Comparison of ENCODE assay signal across 31 mouse cellular contexts in the genomic region with DNA sequence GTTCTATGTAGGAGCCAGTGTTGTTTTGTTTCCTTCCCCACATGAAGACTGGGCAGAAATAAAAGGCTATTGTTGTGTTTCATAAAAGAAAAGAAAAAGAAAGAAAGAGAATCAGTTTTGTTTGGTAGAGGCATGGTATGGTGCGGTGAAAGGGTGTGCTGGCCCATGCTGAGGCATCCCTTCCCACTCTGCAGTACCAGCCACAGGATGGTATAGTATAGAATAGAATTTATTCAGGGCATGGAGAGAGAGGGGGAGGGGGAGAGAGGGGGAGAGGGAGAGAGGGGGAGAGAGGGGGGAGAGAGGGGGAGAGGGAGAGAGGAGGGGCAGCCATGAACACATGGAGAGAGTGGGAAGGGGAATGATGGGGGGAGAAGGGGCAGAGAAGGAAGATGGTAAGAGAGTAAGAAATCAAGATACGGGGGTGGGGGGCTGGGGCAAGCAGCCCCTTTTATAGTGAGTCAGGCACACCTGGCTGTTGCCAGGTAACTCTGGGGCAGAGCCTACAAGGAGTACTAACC.
DNase-seq lines count a peak whose midpoint lies in the region; ATAC-seq and TF ChIP-seq lines count a peak whose summit lies in the region.
"Had no signal": no experiment of that assay in that cellular context is flagged by ENCODE, and none has a peak within 500 bp of the region (broad histone marks: within the 10 kb centered on the region; RNA-seq: fewer than 3 reads in every experiment).

No protein-coding gene starts in this region.

- no peak overlapping the region for H3K4me3 ChIP-seq in embryonic facial prominence, embryonic 11.5 days (ENCODE audit: low read depth, low read length)
- no peak overlapping the region for H3K4me3 ChIP-seq in embryonic facial prominence, embryonic 10.5 days
- no peak overlapping the region for H3K4me3 ChIP-seq in midbrain, embryonic 11.5 days (ENCODE audit: low read depth, low read length)
- no peak overlapping the region for H3K4me3 ChIP-seq in midbrain, embryonic 16.5 days (ENCODE audit: low read depth, low read length)
- H3K4me3 ChIP-seq in forebrain, embryonic 16.5 days (replicated peaks; ENCODE audit: low read length): no peak overlapping the region
- H3K4me3 ChIP-seq: embryonic facial prominence, embryonic 12.5 days; heart, adult 2 months; heart, embryonic 13.5 days; intestine, embryonic 15.5 days; limb, embryonic 10.5 days; limb, embryonic 15.5 days; liver, embryonic 13.5 days; megakaryocyte, embryonic 14.5 days had no signal

- no peak for DNase-seq in embryonic facial prominence, embryonic 11.5 days (ENCODE audit: low spot score)
- no peak for DNase-seq in embryonic facial prominence, embryonic 10.5 days (ENCODE audit: low spot score)
- DNase-seq in midbrain, embryonic 11.5 days (ENCODE audit: low spot score, missing footprints): peak; percentile 67
- peak; percentile 46 for DNase-seq in brain, embryonic 14.5 days (ENCODE audit: low read depth)
- no peak for DNase-seq in layer of hippocampus, postnatal 10 days (ENCODE audit: low spot score in 2 of 2)
- DNase-seq in left cerebral cortex, postnatal 14 days (ENCODE audit: low spot score in 2 of 2): no peak
- DNase-seq: adrenal gland, adult 8-10 months; cerebellum, adult 8-10 months; cerebellum, postnatal 25 days; heart, adult 2 months; heart, postnatal 10 days; kidney, adult 2 months; kidney, postnatal 4 days; layer of hippocampus, postnatal 36 days; liver, embryonic 13.5 days; lung, adult 18-20 months; lung, postnatal 4 days; right cerebral cortex, adult 18-20 months; thymus, adult 2 months; thymus, postnatal 36 days had no signal

- 75% methylated on average over 2 of the region's 2 CpGs for WGBS in embryonic facial prominence, embryonic 11.5 days
- WGBS in embryonic facial prominence, embryonic 10.5 days: 80% methylated on average over 2 of the region's 2 CpGs
- WGBS in midbrain, embryonic 11.5 days: 53% methylated on average over 2 of the region's 2 CpGs
- WGBS in midbrain, embryonic 16.5 days: 56% methylated on average over 2 of the region's 2 CpGs
- WGBS in forebrain, embryonic 16.5 days: 31% methylated on average over 2 of the region's 2 CpGs

- intact Hi-C loops in left cerebral cortex, postnatal 14 days (cut with DNase I): no loop called here

- no peaks in the 10 kb centered on the region for H3K4me1 ChIP-seq in embryonic facial prominence, embryonic 11.5 days (ENCODE audit: control insufficient read depth, insufficient read depth, low read length)
- H3K4me1 ChIP-seq in embryonic facial prominence, embryonic 10.5 days: no peaks in the 10 kb centered on the region
- no peaks in the 10 kb centered on the region for H3K4me1 ChIP-seq in midbrain, embryonic 11.5 days (ENCODE audit: control insufficient read depth, insufficient read depth, low read length)
- H3K4me1 ChIP-seq in midbrain, embryonic 16.5 days (ENCODE audit: control insufficient read depth, insufficient read depth, low read length): no peaks in the 10 kb centered on the region
- H3K4me1 ChIP-seq in forebrain, embryonic 16.5 days (replicated peaks; ENCODE audit: control insufficient read depth, insufficient read depth, low read length): peaks cover 7% of the 10 kb centered on the region
- H3K4me1 ChIP-seq: embryonic facial prominence, embryonic 12.5 days; heart, embryonic 13.5 days; intestine, embryonic 15.5 days; limb, embryonic 15.5 days; liver, embryonic 13.5 days; megakaryocyte, embryonic 14.5 days had no signal

- H3K9ac ChIP-seq in embryonic facial prominence, embryonic 11.5 days (replicated peaks; ENCODE audit: low read length): no peak overlapping the region
- H3K9ac ChIP-seq in midbrain, embryonic 11.5 days (ENCODE audit: low read length): no peak overlapping the region
- no peak overlapping the region for H3K9ac ChIP-seq in midbrain, embryonic 16.5 days (ENCODE audit: low read depth, low read length)
- no peak overlapping the region for H3K9ac ChIP-seq in forebrain, embryonic 16.5 days (replicated peaks; ENCODE audit: low read depth, low read length)
- H3K9ac ChIP-seq: embryonic facial prominence, embryonic 12.5 days; heart, embryonic 13.5 days; intestine, embryonic 15.5 days; limb, embryonic 15.5 days; liver, embryonic 13.5 days had no signal

- no peak for TF ChIP-seq POLR2A in brain, embryonic 14.5 days (IDR thresholded peaks at IDR 0.05; ENCODE audit: borderline replicate concordance, extremely low read depth, insufficient read depth, insufficient read length, poor library complexity, severe bottlenecking)

- H3K27ac ChIP-seq in embryonic facial prominence, embryonic 11.5 days (replicated peaks; ENCODE audit: low read depth, low read length): no peak overlapping the region
- H3K27ac ChIP-seq in embryonic facial prominence, embryonic 10.5 days (replicated peaks): no peak overlapping the region
- H3K27ac ChIP-seq in midbrain, embryonic 11.5 days (ENCODE audit: low read depth, low read length): no peak overlapping the region
- H3K27ac ChIP-seq in midbrain, embryonic 16.5 days (ENCODE audit: low read length): no peak overlapping the region
- H3K27ac ChIP-seq in forebrain, embryonic 16.5 days (ENCODE audit: low read length): peak overlapping the region; percentile 18; the same call in 1 of the 2 replicates
- H3K27ac ChIP-seq: embryonic facial prominence, embryonic 12.5 days; heart, adult 2 months; heart, embryonic 13.5 days; intestine, embryonic 15.5 days; limb, embryonic 10.5 days; limb, embryonic 15.5 days; liver, embryonic 13.5 days; stomach, postnatal 0 days had no signal

- no peaks in the 10 kb centered on the region for H3K9me3 ChIP-seq in embryonic facial prominence, embryonic 11.5 days (replicated peaks; ENCODE audit: control insufficient read depth, low read length)
- H3K9me3 ChIP-seq in embryonic facial prominence, embryonic 10.5 days: no peaks in the 10 kb centered on the region
- H3K9me3 ChIP-seq in midbrain, embryonic 11.5 days (ENCODE audit: control insufficient read depth, low read length): no peaks in the 10 kb centered on the region
- H3K9me3 ChIP-seq in midbrain, embryonic 16.5 days (replicated peaks; ENCODE audit: control insufficient read depth, low read length, poor library complexity, severe bottlenecking): no peaks in the 10 kb centered on the region
- H3K9me3 ChIP-seq in forebrain, embryonic 16.5 days (ENCODE audit: control insufficient read depth, low read length): no peaks in the 10 kb centered on the region
- H3K9me3 ChIP-seq: embryonic facial prominence, embryonic 12.5 days; heart, embryonic 13.5 days; intestine, embryonic 15.5 days; limb, embryonic 10.5 days; limb, embryonic 15.5 days; liver, embryonic 13.5 days; megakaryocyte, embryonic 14.5 days had no signal

- 0 out of 2 replicates have a peak, but pooled peaks have one; percentile 59 for ATAC-seq in embryonic facial prominence, embryonic 11.5 days (replicated peaks; ENCODE audit: insufficient number of reproducible peaks, low FRiP score, low TSS enrichment, low read depth)
- peak; percentile 64 for ATAC-seq in midbrain, embryonic 11.5 days (ENCODE audit: low FRiP score)
- ATAC-seq in midbrain, embryonic 16.5 days: no peak
- ATAC-seq in forebrain, embryonic 16.5 days: peak; percentile 71
- ATAC-seq: intestine, embryonic 15.5 days; lung, postnatal 0 days had no signal

- H3K27me3 ChIP-seq in embryonic facial prominence, embryonic 11.5 days (ENCODE audit: control insufficient read depth, insufficient read depth, low read length): no peaks in the 10 kb centered on the region
- no peaks in the 10 kb centered on the region for H3K27me3 ChIP-seq in embryonic facial prominence, embryonic 10.5 days (replicated peaks; ENCODE audit: low read depth, poor library complexity, severe bottlenecking)
- no peaks in the 10 kb centered on the region for H3K27me3 ChIP-seq in midbrain, embryonic 11.5 days (ENCODE audit: control insufficient read depth, insufficient read depth, low read length)
- no peaks in the 10 kb centered on the region for H3K27me3 ChIP-seq in midbrain, embryonic 16.5 days (ENCODE audit: control insufficient read depth, insufficient read depth, low read depth, low read length)
- no peaks in the 10 kb centered on the region for H3K27me3 ChIP-seq in forebrain, embryonic 16.5 days (replicated peaks; ENCODE audit: control insufficient read depth, insufficient read depth, low read length)
- H3K27me3 ChIP-seq: CH12.LX; embryonic facial prominence, embryonic 12.5 days; heart, embryonic 13.5 days; intestine, embryonic 15.5 days; limb, embryonic 15.5 days; liver, embryonic 13.5 days had no signal

- H3K36me3 ChIP-seq in embryonic facial prominence, embryonic 11.5 days (replicated peaks; ENCODE audit: control insufficient read depth, insufficient read depth, low read depth, low read length): no peaks in the 10 kb centered on the region
- 0 out of 2 replicates have a peak, but pooled peaks cover 6% of the 10 kb centered on the region for H3K36me3 ChIP-seq in embryonic facial prominence, embryonic 10.5 days (replicated peaks)
- H3K36me3 ChIP-seq in midbrain, embryonic 11.5 days (ENCODE audit: control insufficient read depth, insufficient read depth, low read length): no peaks in the 10 kb centered on the region
- H3K36me3 ChIP-seq in midbrain, embryonic 16.5 days (ENCODE audit: control insufficient read depth, insufficient read depth, low read length): peaks cover 3% of the 10 kb centered on the region
- peaks cover 4% of the 10 kb centered on the region; the same call in 1 of the 2 replicates for H3K36me3 ChIP-seq in forebrain, embryonic 16.5 days (ENCODE audit: control insufficient read depth, insufficient read depth)
- H3K36me3 ChIP-seq: embryonic facial prominence, embryonic 12.5 days; intestine, embryonic 15.5 days; limb, embryonic 10.5 days; limb, embryonic 15.5 days; liver, embryonic 13.5 days had no signal

- H3K4me2 ChIP-seq in embryonic facial prominence, embryonic 11.5 days (ENCODE audit: low read depth, low read length): no peak overlapping the region
- no peak overlapping the region for H3K4me2 ChIP-seq in midbrain, embryonic 11.5 days
- H3K4me2 ChIP-seq in midbrain, embryonic 16.5 days (ENCODE audit: low read length): no peak overlapping the region
- H3K4me2 ChIP-seq in forebrain, embryonic 16.5 days (ENCODE audit: low read length): no peak overlapping the region
- H3K4me2 ChIP-seq: embryonic facial prominence, embryonic 12.5 days; heart, embryonic 13.5 days; intestine, embryonic 15.5 days; limb, embryonic 15.5 days; liver, embryonic 13.5 days had no signal

- TF ChIP-seq CTCF in brain, embryonic 14.5 days (IDR thresholded peaks at IDR 0.05; ENCODE audit: borderline replicate concordance, extremely low read depth, insufficient read depth, insufficient read length): no peak

Comparison
In these comparisons a context has a peak if more than half of its experiments do, and no peak if none do; other contexts are left out.
1. DNase-seq: peak in midbrain, embryonic 11.5 days (single experiment) and brain, embryonic 14.5 days (single experiment); none in embryonic facial prominence, embryonic 11.5 days (single experiment), embryonic facial prominence, embryonic 10.5 days (single experiment), layer of hippocampus, postnatal 10 days (0 of 2) and left cerebral cortex, postnatal 14 days (0 of 2).